Mouse (Mus musculus) limb, embryonic 14.5 days (tissue): ENCODE data around the gene Slc39a11. TPM values are rescaled to one million over a fixed set of nuclear protein-coding genes. Genes with fewer than 3 reads are reported as not detected.

Experiments
- ATAC-seq: fragments of 200-750 bp; cut with Nextera tagmentation; 2 replicates; pipeline ENCODE4 v1.8.0; 2017; ENCODE audit warnings: low read depth, moderate number of reproducible peaks, moderate TSS enrichment; ENCODE audit not compliant: low FRiP score
- DNase-seq: peaks from one replicate; pipeline ENCODE4 v3.0.0-alpha.2; 2015; ENCODE audit warnings: low spot score
- H3K27ac ChIP-seq: fragments of 300-500 bp; sonication (generic); replicated peaks from 2 replicates; pipeline ENCODE4 v1.5.1; 2014; ENCODE audit warnings: low read depth, mild to moderate bottlenecking, low read length, moderate library complexity, mixed read lengths
- H3K27me3 ChIP-seq: fragments of 300-500 bp; sonication (generic); 2 replicates; pipeline ENCODE4 v1.6.1; 2014; ENCODE audit warnings: low read length, mixed read lengths; ENCODE audit not compliant: control insufficient read depth, insufficient read depth
- H3K36me3 ChIP-seq: fragments of 300-500 bp; sonication (generic); 2 replicates; pipeline ENCODE4 v1.6.1; 2014; ENCODE audit warnings: mild to moderate bottlenecking, low read length, moderate library complexity, mixed read lengths; ENCODE audit not compliant: control insufficient read depth, insufficient read depth
- H3K4me1 ChIP-seq: fragments of 300-500 bp; sonication (generic); 2 replicates; pipeline ENCODE4 v1.6.1; 2014; ENCODE audit warnings: antibody characterized with exemption, low read length, mixed read lengths; ENCODE audit not compliant: control insufficient read depth, insufficient read depth
- H3K4me2 ChIP-seq: fragments of 300-500 bp; sonication (generic); replicated peaks from 2 replicates; pipeline ENCODE4 v1.6.1; 2014; ENCODE audit warnings: low read depth, mild to moderate bottlenecking, low read length, moderate library complexity; ENCODE audit not compliant: severe bottlenecking
- H3K4me3 ChIP-seq: fragments of 300-500 bp; sonication (generic); replicated peaks from 2 replicates; pipeline ENCODE4 v1.5.1; 2014; ENCODE audit warnings: low read length
- H3K9ac ChIP-seq: fragments of 300-500 bp; sonication (generic); 2 replicates; pipeline ENCODE4 v1.6.1; 2014; ENCODE audit warnings: mild to moderate bottlenecking, low read depth, low read length, moderate library complexity; ENCODE audit not compliant: severe bottlenecking
- H3K9me3 ChIP-seq: fragments of 300-500 bp; sonication (generic); 2 replicates; pipeline ENCODE4 v1.6.1; 2016; ENCODE audit warnings: low read length; ENCODE audit not compliant: control insufficient read depth
- POLR2A ChIP-seq: fragments of 200-500 bp; IDR thresholded peaks from 2 replicates; pipeline ENCODE4 v1.8.0; 2012; ENCODE audit warnings: inconsistent platforms, mild to moderate bottlenecking, moderate library complexity, borderline replicate concordance; ENCODE audit not compliant: insufficient read depth, insufficient read length; ENCODE audit errors: extremely low read depth
- WGBS: fragments of 180-500 bp; shearing (Covaris S2); extraction: QIAGEN DNeasy Blood & Tissue Kit; methylation state at CpG from one replicate; pipeline ENCODE4 v1.1.7; 2014; 5-methylcytosine and 5-hydroxymethylcytosine counted together
- polyA plus RNA-seq, 2 experiments: library from polyadenylated mRNA; depleted of rRNA in 1 of 2; stranded (reverse) in 1 of 2; unstranded in 1 of 2; fragments of >200 nt; fragmentation: Nextera tagmentation in 1 of 2; extraction: Ambion mirVana in 1 of 2; gene quantifications; 2 replicates each; pipeline versions ENCODE4 v1.2.1 to v1.2.3; 2012 to 2014

Gene Slc39a11
- polyA plus RNA-seq, 2 experiments: 17.2 to 24.5 TPM

- Histone ChIP-seq H3K4me1 (peaks cover 6% of the 10 kb centered on the region; the same call in 1 of the 2 replicates), H3K9me3 (0 out of 2 replicates have a peak, but pooled peaks cover 3% of the 10 kb centered on the region), H3K27ac (no peak overlapping the region), H3K27me3 (no peaks in the 10 kb centered on the region), H3K4me2 (no peak overlapping the region), H3K9ac (no peak overlapping the region), H3K36me3 (no peaks in the 10 kb centered on the region), H3K4me3 (no peak overlapping the region)
- ATAC-seq (no peak), DNase-seq (no peak)
- 76% methylated on average over 10 of the region's 10 CpGs for WGBS
- TF ChIP-seq POLR2A: no peak
Observed at GRCm38 (mm10) chr11:113373926-113374325, 276.0 kb downstream of the Slc39a11 start.

GRCm38 (mm10) chr11:113373331-113373730 is 276.5 kb downstream of the Slc39a11 start:
- Histone ChIP-seq H3K27ac (no peak overlapping the region), H3K4me2 (no peak overlapping the region), H3K4me1 (peaks cover under 1% of the 10 kb centered on the region; the same call in 1 of the 2 replicates), H3K36me3 (no peaks in the 10 kb centered on the region), H3K27me3 (no peaks in the 10 kb centered on the region), H3K9ac (no peak overlapping the region), H3K4me3 (no peak overlapping the region), H3K9me3 (0 out of 2 replicates have a peak, but pooled peaks cover 3% of the 10 kb centered on the region)
- DNase-seq (no peak), ATAC-seq (no peak)
- 93% methylated on average over 9 of the region's 9 CpGs for WGBS
- TF ChIP-seq POLR2A: no peak

DNA sequence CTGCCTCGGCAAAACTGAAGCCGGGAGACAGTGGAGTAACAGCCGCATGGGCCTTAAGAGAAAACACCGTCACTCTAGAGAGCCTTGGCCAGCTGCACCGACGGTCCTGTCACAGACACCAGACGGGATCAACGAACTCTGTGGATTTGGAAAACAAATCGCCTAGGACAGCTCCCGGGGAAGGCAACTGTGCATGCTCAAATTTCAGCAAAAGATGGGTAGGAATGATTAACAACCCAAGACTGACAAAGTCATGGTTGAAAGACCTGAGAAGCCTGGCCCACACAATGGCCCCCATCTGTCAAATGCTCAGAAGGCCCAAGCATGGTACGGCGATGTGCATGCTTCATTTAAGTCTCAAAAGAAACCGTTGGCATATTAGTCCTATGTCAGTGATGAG is 281.8 kb downstream of the Slc39a11 start:
- ATAC-seq (0 out of 2 replicates have a peak, but pooled peaks have one; percentile 34), DNase-seq (no peak)
- no peaks in the 10 kb centered on the region for H3K36me3 ChIP-seq
- H3K27me3 ChIP-seq: no peaks in the 10 kb centered on the region
- no peak for TF ChIP-seq POLR2A
- no peak overlapping the region for H3K4me2 ChIP-seq
- H3K27ac ChIP-seq: no peak overlapping the region
- no peak overlapping the region for H3K9ac ChIP-seq
- 74% methylated on average over 13 of the region's 13 CpGs for WGBS
- no peaks in the 10 kb centered on the region for H3K9me3 ChIP-seq
- H3K4me1 ChIP-seq: 0 out of 2 replicates have a peak, but pooled peaks cover 6% of the 10 kb centered on the region
- no peak overlapping the region for H3K4me3 ChIP-seq

GRCm38 (mm10) chr11:113366257-113367030 is 283.4 kb downstream of the Slc39a11 start:
- no peaks in the 10 kb centered on the region for H3K36me3 ChIP-seq
- DNase-seq (no peak), ATAC-seq (no peak)
- H3K4me1 ChIP-seq: 0 out of 2 replicates have a peak, but pooled peaks cover 6% of the 10 kb centered on the region
- H3K9me3 ChIP-seq: no peaks in the 10 kb centered on the region
- no peak for TF ChIP-seq POLR2A
- H3K27ac ChIP-seq: no peak overlapping the region
- no peak overlapping the region for H3K9ac ChIP-seq
- WGBS: 55% methylated on average over 19 of the region's 19 CpGs
- H3K27me3 ChIP-seq: no peaks in the 10 kb centered on the region
- no peak overlapping the region for H3K4me2 ChIP-seq
- no peak overlapping the region for H3K4me3 ChIP-seq

DNA sequence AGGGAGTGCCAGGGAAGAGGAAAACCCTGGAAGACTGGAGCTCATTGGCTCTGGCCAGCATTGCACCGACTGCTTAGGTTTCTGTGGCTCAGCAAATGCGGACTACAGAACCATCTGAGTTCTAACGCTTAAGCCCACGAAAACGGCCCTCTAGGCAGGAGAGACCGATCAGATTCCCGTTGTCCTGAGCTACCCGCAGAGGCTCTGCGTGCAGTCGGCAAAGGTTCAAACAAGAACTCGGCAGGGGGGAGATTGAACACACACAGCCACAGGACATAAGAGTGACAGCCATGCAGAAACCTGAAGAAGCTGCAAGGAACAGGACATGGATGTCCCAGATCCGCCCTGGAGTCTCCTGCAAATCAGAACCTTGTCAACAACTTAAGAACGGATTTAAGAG is 286.1 kb downstream of the Slc39a11 start:
- Histone ChIP-seq H3K4me2 (no peak overlapping the region), H3K4me1 (0 out of 2 replicates have a peak, but pooled peaks cover 6% of the 10 kb centered on the region), H3K27ac (no peak overlapping the region), H3K9ac (no peak overlapping the region), H3K4me3 (no peak overlapping the region), H3K27me3 (no peaks in the 10 kb centered on the region), H3K36me3 (no peaks in the 10 kb centered on the region), H3K9me3 (no peaks in the 10 kb centered on the region)
- no peak for TF ChIP-seq POLR2A
- ATAC-seq (no peak), DNase-seq (no peak)
- WGBS: 45% methylated on average over 13 of the region's 13 CpGs
